Mouse (Mus musculus): ENCODE measurements at regions not wholly inside any gene's neighbourhood (a gene's known extent, or its start where the extent isn't known, plus 50 kb on each side); places are given as distances from the start of the nearest gene placed in this dataset.

- H3K27me3 ChIP-seq: no peaks in the 10 kb centered on the region
- H3K4me3 ChIP-seq (replicated peaks): no peak overlapping the region
- 93% methylated on average over 4 of the region's 4 CpGs for WGBS
- no peaks in the 10 kb centered on the region for H3K4me1 ChIP-seq (replicated peaks)
- H3K9ac ChIP-seq (replicated peaks): no peak overlapping the region
- H3K27ac ChIP-seq: no peak overlapping the region
- ATAC-seq: no peak
- no peak overlapping the region for H3K4me2 ChIP-seq (replicated peaks)
- H3K9me3 ChIP-seq: no peaks in the 10 kb centered on the region
- H3K36me3 ChIP-seq: no peaks in the 10 kb centered on the region
Observed at GRCm38 (mm10) chr9:112608932-112609331, 373.2 kb upstream of the Arpp21 start.

DNA sequence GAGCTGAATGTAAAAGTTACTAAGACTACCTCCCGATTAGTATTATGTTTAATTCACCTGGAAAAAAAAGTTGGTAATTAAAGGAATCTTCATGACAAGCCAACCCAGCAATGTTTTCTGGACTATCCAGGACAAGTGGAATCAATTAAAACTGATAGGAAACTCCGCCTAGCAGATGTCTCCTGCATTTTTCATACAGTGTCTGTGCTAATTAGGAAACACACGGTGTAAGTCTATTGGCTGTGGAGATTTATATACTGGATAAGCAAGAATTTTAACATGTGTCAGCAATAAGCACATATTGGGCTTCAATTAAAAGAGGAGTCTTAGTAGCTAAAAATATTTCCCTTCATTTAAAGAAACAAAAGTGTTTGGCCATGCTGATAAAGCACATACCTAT is 371.5 kb upstream of the Arpp21 start:
- Histone ChIP-seq H3K9me3 (no peaks in the 10 kb centered on the region), H3K27me3 (no peaks in the 10 kb centered on the region), H3K9ac (replicated peaks) (no peak overlapping the region), H3K36me3 (no peaks in the 10 kb centered on the region), H3K27ac (no peak overlapping the region), H3K4me1 (replicated peaks) (no peaks in the 10 kb centered on the region), H3K4me2 (replicated peaks) (no peak overlapping the region), H3K4me3 (replicated peaks) (no peak overlapping the region)
- 88% methylated on average over 3 of the region's 3 CpGs for WGBS
- no peak for ATAC-seq

DNA sequence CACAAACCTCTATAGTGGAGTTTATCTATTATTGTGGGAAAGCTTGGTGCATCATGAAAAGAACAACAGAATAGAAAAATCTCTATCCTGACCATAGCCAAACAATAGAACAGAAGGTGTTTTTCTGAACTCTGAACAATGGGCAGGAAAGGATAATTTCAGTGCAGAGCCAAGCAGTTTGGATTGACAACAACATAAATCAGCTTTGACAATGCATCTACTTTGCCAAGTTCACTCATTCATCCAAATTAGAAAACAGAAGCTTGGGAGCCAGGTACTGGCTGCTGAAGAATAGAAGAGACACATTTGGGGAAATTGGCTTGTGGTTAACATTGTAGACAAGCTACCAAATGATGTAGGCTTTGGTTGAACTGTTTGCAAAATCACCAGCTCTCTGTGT is 360.0 kb upstream of the Arpp21 start:
- no peak overlapping the region for H3K27ac ChIP-seq
- H3K36me3 ChIP-seq: no peaks in the 10 kb centered on the region
- H3K4me1 ChIP-seq (replicated peaks): no peaks in the 10 kb centered on the region
- no peak overlapping the region for H3K4me3 ChIP-seq (replicated peaks)
- ATAC-seq: no peak
- H3K9ac ChIP-seq (replicated peaks): no peak overlapping the region
- no peaks in the 10 kb centered on the region for H3K9me3 ChIP-seq
- H3K4me2 ChIP-seq (replicated peaks): no peak overlapping the region
- H3K27me3 ChIP-seq: no peaks in the 10 kb centered on the region

DNA sequence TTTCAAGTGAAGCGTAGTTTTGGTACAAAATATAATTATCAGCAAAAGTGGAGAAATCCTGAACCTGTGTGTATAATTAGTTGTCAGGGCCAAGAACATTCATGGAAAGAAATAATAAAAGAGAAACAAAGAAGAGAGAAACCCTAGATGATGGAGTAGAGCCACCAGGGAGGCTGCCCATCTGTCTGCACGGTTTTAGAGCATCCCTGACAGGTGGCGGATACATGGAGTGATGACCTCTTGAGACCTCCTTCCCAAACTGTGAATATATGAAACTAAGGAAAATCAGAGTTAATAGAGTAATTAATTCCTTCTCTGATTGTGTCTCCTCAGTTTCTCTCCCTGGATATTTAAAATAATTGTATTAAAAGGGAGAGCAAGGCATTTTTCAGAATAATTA is 354.5 kb upstream of the Arpp21 start:
- no peaks in the 10 kb centered on the region for H3K4me1 ChIP-seq (replicated peaks)
- no peaks in the 10 kb centered on the region for H3K9me3 ChIP-seq
- 71% methylated on average over 3 of the region's 3 CpGs for WGBS
- no peak overlapping the region for H3K9ac ChIP-seq (replicated peaks)
- ATAC-seq: no peak
- H3K27me3 ChIP-seq: no peaks in the 10 kb centered on the region
- no peak overlapping the region for H3K27ac ChIP-seq
- H3K36me3 ChIP-seq: no peaks in the 10 kb centered on the region
- no peak overlapping the region for H3K4me2 ChIP-seq (replicated peaks)
- H3K4me3 ChIP-seq (replicated peaks): no peak overlapping the region

DNA sequence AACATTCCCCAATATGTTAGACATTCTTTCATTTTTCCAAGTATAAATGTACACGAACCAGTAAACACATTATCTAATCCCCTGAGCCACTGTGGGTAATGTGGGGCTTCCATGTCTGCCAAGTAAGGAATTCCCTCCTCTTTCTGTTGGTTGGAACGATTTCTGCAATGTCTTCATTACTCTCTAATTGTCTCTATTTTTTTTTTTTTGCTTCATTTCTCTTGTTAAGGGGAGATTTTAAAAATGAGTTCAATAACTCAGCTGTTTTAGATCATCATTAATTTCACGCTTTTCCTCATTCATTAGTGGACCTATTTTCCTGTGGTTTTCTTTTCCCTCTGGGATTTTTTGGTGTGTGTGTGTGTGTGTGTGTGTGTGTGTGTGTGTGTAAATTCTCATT is 337.6 kb upstream of the Arpp21 start:
- ATAC-seq: no peak
- whole genome bisulfite sequencing: 59% methylated on average over 3 of the region's 3 CpGs

DNA sequence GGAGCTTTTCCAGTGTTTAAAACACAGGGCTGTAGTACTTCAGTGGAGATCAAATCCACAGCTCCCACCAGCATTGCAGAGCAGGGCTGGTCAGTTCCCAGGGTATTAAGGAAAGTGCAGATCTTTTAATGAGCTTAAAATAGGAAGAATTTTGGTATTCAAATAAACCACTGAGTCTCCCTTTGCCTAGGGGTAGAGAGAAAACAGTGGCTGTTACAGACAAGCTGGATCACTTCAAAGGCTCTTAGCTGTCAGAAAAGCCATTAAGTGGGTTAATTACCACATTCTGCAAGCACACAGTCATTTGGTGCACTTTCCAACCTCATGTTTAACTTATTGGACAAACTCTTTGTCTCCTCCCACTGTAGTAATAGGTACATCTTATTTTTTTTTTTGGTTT is 325.6 kb upstream of the Arpp21 start:
- Histone ChIP-seq H3K4me3 (replicated peaks) (no peak overlapping the region), H3K9me3 (no peaks in the 10 kb centered on the region), H3K27me3 (no peaks in the 10 kb centered on the region), H3K36me3 (no peaks in the 10 kb centered on the region), H3K9ac (replicated peaks) (no peak overlapping the region), H3K4me1 (replicated peaks) (0 out of 2 replicates have a peak, but pooled peaks cover 9% of the 10 kb centered on the region), H3K27ac (no peak overlapping the region), H3K4me2 (replicated peaks) (no peak overlapping the region)
- no peak for ATAC-seq

More for the DNA sequence above, 337.6 kb upstream of the Arpp21 start:
- Histone ChIP-seq H3K36me3 (no peaks in the 10 kb centered on the region), H3K4me3 (replicated peaks) (no peak overlapping the region), H3K9me3 (no peaks in the 10 kb centered on the region), H3K4me1 (replicated peaks) (no peaks in the 10 kb centered on the region), H3K27ac (no peak overlapping the region), H3K4me2 (replicated peaks) (no peak overlapping the region), H3K9ac (replicated peaks) (no peak overlapping the region), H3K27me3 (no peaks in the 10 kb centered on the region)

DNA sequence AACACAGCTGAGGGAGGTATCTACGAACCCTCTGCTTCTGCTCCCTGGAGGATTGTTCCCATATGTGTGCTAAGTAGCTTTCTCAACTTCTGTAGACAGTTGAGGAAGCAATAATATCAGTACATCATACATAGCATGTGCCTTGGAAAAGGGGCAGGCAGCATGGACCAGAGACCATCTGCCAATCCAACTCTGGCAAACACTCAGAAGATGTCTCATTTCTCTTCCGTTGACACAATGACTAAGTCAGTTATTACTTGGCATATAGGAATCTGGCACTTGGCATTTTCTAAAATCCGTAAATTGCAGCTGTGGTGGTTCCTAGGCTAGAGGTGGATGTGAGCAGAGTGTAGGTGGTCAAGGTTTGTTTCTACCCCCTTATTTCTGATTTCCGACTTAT is 324.5 kb upstream of the Arpp21 start:
- H3K27ac ChIP-seq: no peak overlapping the region
- H3K4me3 ChIP-seq (replicated peaks): no peak overlapping the region
- H3K36me3 ChIP-seq: no peaks in the 10 kb centered on the region
- H3K4me1 ChIP-seq (replicated peaks): 0 out of 2 replicates have a peak, but pooled peaks cover 9% of the 10 kb centered on the region
- no peak overlapping the region for H3K9ac ChIP-seq (replicated peaks)
- no peaks in the 10 kb centered on the region for H3K27me3 ChIP-seq
- no peak for ATAC-seq
- 91% methylated on average over 4 of the region's 4 CpGs for WGBS
- no peaks in the 10 kb centered on the region for H3K9me3 ChIP-seq
- H3K4me2 ChIP-seq (replicated peaks): no peak overlapping the region

DNA sequence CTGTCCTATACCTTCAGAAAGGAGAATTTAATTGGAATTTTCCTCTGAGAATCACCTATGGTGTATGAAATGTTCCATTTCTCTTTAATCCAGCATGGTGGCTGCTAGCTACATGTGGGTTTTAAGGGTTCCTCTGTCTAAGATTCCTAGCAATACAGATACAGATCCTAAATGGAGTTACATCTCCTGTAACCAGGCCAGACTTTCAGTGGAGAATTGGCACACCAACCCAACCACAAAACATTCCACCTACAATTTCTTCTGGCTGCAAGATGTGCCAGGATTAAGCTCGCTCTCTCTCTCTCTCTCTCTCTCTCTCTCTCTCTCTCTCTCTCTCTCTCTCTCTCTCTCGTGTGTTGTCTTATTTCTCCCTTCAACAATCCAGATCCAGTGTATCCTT is 302.2 kb upstream of the Arpp21 start:
- Histone ChIP-seq H3K27ac (no peak overlapping the region), H3K4me2 (replicated peaks) (no peak overlapping the region), H3K4me3 (replicated peaks) (no peak overlapping the region), H3K9me3 (no peaks in the 10 kb centered on the region), H3K36me3 (no peaks in the 10 kb centered on the region), H3K4me1 (replicated peaks) (no peaks in the 10 kb centered on the region), H3K27me3 (no peaks in the 10 kb centered on the region), H3K9ac (replicated peaks) (no peak overlapping the region)
- ATAC-seq: no peak
- WGBS: 86% methylated on average over 2 of the region's 2 CpGs

GRCm38 (mm10) chr9:112525377-112525776 is 289.6 kb upstream of the Arpp21 start:
- Histone ChIP-seq H3K9me3 (no peaks in the 10 kb centered on the region), H3K27me3 (no peaks in the 10 kb centered on the region), H3K36me3 (no peaks in the 10 kb centered on the region), H3K27ac (no peak overlapping the region), H3K4me2 (replicated peaks) (no peak overlapping the region), H3K4me1 (replicated peaks) (no peaks in the 10 kb centered on the region), H3K4me3 (replicated peaks) (no peak overlapping the region), H3K9ac (replicated peaks) (no peak overlapping the region)
- ATAC-seq: no peak
- WGBS: 76% methylated on average over 5 of the region's 5 CpGs

GRCm38 (mm10) chr9:112523251-112523650 is 287.5 kb upstream of the Arpp21 start:
- H3K27me3 ChIP-seq: no peaks in the 10 kb centered on the region

GRCm38 (mm10) chr9:112510716-112511115 is 275.0 kb upstream of the Arpp21 start:
- H3K27ac ChIP-seq: no peak overlapping the region
- no peaks in the 10 kb centered on the region for H3K27me3 ChIP-seq
- WGBS: 74% methylated on average over 2 of the region's 2 CpGs
- no peak overlapping the region for H3K4me3 ChIP-seq (replicated peaks)
- H3K9ac ChIP-seq (replicated peaks): no peak overlapping the region
- no peak overlapping the region for H3K4me2 ChIP-seq (replicated peaks)
- no peaks in the 10 kb centered on the region for H3K36me3 ChIP-seq
- no peaks in the 10 kb centered on the region for H3K4me1 ChIP-seq (replicated peaks)
- no peaks in the 10 kb centered on the region for H3K9me3 ChIP-seq
- no peak for ATAC-seq

More at GRCm38 (mm10) chr9:112523251-112523650, 287.5 kb upstream of the Arpp21 start:
- Histone ChIP-seq H3K4me2 (replicated peaks) (no peak overlapping the region), H3K9me3 (no peaks in the 10 kb centered on the region), H3K36me3 (no peaks in the 10 kb centered on the region), H3K4me3 (replicated peaks) (no peak overlapping the region), H3K4me1 (replicated peaks) (no peaks in the 10 kb centered on the region), H3K27ac (no peak overlapping the region), H3K9ac (replicated peaks) (no peak overlapping the region)
- ATAC-seq: no peak
- 87% methylated on average over 3 of the region's 3 CpGs for WGBS

GRCm38 (mm10) chr9:112506871-112507270 is 271.1 kb upstream of the Arpp21 start:
- Histone ChIP-seq H3K4me1 (replicated peaks) (no peaks in the 10 kb centered on the region), H3K9me3 (no peaks in the 10 kb centered on the region), H3K4me2 (replicated peaks) (no peak overlapping the region), H3K27ac (no peak overlapping the region), H3K9ac (replicated peaks) (no peak overlapping the region), H3K27me3 (no peaks in the 10 kb centered on the region), H3K36me3 (no peaks in the 10 kb centered on the region), H3K4me3 (replicated peaks) (no peak overlapping the region)
- ATAC-seq: no peak
- 77% methylated on average over 2 of the region's 2 CpGs for WGBS

DNA sequence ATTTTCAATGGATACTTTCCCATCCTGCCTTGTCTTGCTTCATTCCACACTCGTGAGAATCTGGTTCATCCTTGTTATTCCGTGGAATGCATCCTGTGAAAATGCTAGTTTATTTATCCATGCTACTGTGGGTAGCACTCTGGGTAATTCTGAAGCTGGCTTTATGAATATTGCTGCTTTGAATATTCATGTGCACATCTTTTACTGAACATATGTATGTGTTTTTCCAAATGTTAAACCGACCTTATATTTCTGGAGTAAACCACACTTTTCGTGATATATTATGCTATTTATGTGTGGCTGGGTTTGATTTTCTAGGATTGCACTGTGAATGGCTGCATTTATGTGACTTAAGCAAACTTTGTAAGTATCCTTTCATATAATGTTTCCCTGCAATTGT is 262.9 kb upstream of the Arpp21 start:
- H3K27me3 ChIP-seq: no peaks in the 10 kb centered on the region
- H3K4me2 ChIP-seq (replicated peaks): no peak overlapping the region
- H3K36me3 ChIP-seq: no peaks in the 10 kb centered on the region
- H3K27ac ChIP-seq: no peak overlapping the region
- WGBS: 88% methylated on average over 4 of the region's 4 CpGs
- no peaks in the 10 kb centered on the region for H3K9me3 ChIP-seq
- H3K4me1 ChIP-seq (replicated peaks): no peaks in the 10 kb centered on the region
- no peak overlapping the region for H3K4me3 ChIP-seq (replicated peaks)
- no peak for ATAC-seq
- H3K9ac ChIP-seq (replicated peaks): no peak overlapping the region
